Mouse (Mus musculus) WW6 (cell line): ENCODE data around the gene Chst15.
A peak's percentile ranks its signal among the peaks of the same experiment; 100 is the strongest.

ENCODE experiments used
- DNase-seq: peaks from one replicate; pipeline ENCODE4 v3.0.0-alpha.2; 2013; ENCODE audit warnings: low read depth, low spot score

Gene Chst15

DNA sequence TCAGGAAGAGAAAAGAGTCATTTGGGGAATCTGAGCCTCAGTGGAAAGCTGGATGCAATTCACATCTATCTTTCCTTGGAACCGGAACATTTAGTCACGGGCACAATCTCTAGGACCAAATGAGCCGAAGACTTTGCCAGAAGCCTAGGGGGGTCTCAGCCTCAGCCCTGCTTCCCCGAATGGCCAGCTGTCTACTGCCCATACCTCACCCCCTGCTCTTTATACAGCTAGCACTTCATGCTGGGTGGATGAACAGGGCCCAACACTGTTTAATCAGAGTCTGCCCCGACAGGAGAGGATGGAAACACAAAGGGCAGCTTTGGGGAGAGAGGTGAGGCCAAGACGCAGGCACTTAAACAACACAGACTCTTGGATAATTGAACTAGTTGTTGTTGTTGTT lies 53.8 kb downstream of the Chst15 start:
- no peak for DNase-seq

DNA sequence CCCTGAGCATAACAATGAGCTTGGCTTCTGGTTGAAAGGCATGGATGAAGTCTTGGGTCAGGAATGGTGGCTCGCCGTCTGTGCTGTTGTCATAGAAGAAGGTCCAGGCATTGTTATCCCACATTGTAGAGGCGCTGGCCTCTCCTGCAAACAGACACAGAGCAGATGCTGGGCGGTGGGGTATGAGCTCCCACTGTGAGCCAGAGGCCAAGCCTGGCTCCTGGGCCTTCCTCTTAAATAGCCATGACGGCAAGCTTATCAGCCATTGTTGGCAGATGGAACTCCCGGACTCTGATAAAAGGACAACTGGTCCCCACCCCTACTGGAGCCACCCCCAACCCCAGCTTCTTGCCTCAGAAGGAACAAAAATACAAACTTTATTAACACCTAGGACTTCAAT lies 54.3 kb downstream of the Chst15 start:
- DNase-seq = no peak

DNA sequence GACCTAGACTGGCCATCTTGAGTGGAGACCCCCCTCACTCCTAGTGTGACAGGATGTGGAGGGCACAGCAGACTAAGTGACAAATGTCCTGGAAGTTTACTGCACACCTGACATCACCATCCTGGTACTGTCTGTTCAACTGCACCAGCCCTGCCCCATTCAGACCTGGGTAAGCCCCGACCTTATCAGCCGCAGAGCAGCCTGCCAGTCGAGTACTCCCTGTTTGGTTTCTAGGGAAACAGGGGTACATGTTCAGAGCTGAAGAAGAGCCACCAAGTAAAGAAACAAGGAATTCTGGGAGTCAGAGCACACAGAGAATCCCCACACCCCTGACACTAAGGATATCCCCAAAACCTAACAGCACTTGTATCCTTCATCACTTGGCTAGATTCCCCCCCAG lies 55.1 kb downstream of the Chst15 start:
- DNase-seq = no peak

DNA sequence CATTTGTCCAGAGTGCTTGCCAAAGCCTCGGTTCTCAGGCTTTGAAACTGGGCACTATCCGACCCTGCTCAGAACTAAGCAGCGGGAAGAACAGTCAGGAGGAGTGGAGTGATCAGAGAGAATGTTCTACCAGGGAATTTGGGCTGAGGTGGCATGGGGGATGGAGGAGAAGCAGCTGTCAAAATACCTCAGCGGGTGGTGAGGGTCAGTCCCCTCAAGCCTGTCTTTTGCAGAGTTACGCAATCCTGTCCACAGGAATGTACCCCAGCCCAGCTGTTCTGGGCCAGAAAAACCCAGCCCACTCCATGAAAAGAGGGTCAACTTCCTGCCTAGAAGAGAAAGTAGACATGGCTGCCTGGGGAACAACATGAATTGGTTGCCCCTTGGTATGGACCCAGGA lies 56.4 kb downstream of the Chst15 start:
- DNase-seq = no peak

DNA sequence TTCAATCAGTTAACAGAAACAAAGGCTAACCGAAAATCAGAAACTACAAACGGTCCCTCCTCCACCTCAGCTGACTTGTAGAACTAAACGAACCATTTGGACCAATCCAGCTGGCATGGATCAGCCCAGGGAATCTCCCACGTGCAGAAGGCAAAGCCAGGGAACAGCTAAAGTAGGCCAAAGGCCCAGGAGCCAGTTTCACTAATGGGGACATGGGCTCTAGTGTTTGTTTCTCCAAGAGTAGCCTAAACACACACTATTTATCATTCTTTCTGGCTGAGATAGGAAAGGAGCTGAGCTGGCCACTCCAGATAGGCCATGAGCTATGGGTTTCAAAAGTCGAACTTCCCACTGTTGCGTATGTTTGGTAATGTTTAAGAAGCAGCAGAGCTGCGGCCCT lies 58.2 kb downstream of the Chst15 start:
- no peak for DNase-seq

DNA sequence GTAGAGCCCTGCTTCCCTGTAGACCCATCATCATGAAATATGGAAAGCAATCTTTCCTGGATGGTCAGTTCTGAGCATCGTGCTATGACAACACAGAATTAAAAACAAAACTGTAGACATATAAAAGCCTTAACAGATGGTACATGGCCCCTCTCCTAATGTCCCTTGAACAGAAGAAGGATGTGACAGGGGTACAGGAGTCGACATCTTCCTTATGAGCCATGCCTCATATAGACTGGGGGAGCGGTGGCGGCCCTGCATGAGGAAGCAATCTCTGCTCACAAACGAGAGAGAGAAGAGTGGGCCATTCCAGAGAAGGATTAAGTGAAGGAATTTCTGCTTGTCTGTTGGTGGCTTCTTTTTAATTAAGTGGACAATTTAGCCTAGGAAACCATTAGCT lies 58.8 kb downstream of the Chst15 start:
- no peak for DNase-seq

DNA sequence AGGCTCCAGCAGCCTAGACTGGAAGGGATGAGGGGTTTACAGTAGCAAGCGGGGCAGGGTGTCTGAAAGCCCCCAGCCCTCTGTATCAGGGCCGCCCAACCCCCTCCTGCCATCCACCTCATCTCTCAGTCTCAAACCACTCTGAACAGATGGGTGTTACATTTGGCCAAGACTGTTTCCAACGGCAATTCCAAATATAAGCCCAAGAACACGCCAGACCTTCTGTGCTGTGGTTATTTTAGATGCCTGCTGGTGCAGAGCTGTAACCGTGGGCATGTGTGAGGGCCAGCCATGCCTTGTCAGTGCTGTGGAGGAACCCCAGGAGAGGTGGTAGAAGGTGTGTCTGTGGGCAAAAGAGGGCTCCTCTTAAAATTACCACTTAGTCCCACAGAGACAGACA lies 63.5 kb downstream of the Chst15 start:
- no peak for DNase-seq

DNA sequence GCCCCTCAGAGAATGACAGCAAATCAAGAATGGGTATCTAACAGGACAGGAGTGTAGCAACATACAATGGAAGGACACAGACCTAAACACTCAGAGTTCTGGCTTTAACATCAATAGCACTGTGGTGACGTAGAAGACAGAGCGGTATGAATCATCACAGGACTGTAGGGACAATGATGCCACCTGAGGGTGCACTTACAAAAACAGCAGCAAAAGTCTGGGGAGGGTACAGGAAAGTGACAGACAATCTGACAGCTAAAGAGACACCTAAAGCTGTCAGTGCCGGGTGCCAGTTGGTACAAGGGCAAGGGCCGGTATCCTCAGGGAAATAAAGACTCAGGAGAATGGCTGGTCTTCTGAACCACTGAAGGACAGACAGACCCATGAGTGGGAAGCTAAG lies 64.0 kb downstream of the Chst15 start:
- no peak for DNase-seq

DNA sequence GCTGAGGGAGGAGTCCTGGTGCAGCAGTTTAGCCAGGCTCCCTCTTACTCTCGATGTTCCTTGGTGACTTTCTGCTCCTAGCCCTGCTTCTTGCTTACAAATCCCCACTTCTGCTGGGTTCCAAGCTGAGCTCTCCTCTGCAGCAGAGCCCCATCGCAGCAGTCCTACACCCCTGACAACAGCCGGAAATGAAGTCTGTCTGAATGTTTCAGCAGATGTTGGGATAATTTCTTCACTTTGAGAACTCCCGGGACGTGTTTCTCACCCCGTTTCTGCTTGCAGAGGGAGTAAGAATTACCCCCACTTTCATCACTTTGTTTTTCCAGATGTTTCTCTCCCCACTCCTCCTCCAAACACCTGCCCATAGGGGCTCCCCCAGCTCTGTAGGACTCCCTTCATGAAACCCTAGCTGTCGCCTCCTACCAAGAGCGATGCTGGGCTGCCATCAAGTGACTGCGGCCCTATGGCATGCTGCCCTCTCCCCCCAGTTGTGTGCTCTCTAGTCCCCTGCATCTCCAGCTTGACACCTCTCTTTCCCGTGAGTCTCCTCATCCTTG lies 67.4 kb downstream of the Chst15 start:
- no peak for DNase-seq

DNA sequence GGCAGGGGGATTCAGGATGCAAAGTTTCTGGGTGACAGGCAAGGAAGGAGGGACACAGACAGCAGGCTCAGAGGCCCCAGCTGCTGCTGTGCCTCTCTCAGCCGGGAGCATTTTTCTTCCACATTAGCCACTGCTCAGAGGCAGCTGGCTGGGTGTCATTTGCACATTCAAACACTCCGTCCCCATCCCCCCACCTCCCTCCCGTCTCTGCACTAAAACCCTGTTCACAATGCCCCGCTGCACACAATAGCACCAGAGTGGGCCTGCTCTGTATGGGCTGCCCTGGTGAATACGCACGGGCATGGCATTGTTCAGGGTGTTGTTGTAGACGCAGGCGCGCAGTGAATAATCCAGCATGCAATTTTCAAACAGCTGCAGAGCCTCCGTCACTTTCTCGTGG lies 69.5 kb downstream of the Chst15 start:
- no peak for DNase-seq

DNA sequence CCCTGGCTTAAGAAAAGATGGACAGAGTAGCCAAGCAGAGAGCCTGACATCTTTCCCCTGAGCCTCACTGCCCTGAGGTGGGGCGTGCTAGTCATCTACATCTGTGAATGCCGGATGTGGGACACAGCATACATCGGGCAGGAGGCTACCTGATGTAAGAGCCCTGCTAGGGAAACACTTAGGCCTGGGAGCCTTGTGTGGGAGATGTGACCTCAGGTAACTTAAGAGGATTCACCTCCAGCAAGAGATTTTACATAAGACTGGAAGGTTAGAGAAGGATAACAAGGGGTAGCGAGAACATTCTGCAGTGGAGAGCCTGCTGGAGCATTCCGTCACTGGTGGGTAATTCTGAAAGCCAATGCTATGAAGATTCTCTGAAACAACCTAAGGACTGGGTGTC lies 69.9 kb downstream of the Chst15 start:
- DNase-seq = no peak

DNA sequence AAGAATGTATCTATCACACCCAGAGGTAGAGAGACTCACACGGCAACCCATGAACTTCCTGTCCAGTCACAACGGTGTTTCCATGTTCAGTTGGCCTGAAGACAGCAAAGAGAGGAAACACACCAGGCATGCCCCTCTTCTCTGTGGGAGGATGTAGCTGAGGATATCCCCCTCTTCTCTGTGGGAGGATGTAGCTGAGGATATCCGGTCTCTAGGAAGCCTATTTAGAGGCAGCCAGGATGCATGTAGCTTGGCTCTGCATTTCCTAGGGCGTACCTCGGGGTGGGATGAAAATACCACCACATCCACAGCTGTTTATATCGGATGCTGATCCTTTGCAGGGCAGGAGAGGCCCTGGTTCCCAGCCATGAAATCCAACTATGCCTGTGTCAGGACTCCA lies 71.3 kb downstream of the Chst15 start:
- DNase-seq = no peak

DNA sequence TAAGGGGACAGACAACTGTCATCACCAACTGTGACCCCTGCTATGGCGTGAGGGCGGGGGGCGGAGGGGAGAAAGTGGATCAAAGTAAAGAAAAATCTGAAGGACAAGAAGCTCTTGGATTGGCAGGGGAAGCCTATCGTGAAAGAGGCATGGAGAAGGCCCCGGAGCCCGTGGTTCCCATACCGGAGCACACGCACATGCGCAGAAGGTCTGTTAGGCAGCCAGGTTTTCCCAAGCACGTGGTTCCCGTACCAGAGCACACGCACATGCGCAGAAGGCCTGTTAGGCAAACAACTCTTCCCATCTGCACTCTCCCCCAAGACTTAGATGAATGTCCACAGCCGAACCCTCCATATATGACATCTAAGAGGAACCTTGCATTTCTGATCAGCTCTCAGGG lies 72.4 kb downstream of the Chst15 start:
- no peak for DNase-seq

DNA sequence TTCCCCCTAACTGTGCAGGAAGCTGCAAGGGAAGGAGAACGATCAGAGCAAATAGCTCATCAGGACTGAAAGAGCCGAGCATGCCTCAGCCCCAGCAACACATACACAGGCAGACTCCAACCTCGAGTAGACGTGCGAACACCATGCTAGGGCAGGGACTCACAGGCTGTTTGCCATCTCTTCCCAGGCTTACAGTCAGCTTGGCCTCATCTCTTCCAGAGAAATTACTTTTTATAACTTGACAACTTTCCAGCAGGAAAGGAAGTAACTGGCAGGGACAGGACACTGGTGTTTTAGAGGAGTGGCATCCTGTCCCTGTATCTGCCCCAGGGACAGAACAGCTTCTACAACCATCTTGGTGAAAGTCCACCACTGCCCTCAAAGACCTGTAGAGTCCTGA lies 73.8 kb downstream of the Chst15 start:
- no peak for DNase-seq

DNA sequence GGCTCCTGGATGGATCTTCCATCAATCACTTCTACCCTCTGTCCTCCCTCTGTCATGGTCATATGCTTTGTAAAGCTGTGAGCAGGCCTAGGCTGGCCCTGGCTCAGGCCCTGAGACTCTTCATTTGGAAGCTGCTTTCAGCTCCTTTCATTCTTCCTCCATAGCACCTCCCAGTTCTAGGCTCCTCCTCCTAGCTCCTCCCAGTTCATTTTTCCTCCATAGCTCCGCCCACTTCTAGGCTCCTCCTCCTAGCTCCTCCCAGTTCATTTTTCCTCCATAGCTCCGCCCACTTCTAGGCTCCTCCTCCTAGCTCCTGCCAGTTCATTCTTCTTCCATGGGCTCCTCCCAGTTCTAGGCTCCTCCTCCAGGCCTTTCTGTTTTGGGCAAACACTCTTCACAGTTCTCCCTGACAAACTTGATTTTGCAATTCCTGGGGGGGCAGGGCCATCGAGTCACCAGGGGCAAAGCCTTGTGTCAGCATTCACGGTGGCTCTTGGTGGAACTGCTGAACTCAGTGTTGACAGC lies 74.3 kb downstream of the Chst15 start:
- DNase-seq = peak; percentile 24

DNA sequence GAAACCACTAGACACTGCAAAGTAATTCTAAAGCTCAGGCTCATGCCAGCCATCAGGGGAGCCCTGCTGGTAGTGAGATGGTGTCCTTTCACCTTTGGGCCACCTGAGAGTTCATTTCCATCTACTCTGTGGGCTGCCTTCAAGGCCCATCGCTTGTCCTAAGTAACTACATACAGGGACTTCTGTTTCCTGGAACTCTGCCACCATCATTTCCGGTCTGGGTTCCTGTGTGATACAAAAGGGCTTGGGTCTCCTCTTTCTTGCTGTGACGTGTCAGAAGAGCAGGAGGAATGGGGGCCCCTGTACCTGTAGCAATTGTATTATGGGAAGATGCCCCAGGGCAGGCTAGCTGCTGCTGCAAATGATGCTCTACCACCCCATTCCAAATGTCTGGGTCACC lies 78.1 kb downstream of the Chst15 start:
- DNase-seq = no peak

DNA sequence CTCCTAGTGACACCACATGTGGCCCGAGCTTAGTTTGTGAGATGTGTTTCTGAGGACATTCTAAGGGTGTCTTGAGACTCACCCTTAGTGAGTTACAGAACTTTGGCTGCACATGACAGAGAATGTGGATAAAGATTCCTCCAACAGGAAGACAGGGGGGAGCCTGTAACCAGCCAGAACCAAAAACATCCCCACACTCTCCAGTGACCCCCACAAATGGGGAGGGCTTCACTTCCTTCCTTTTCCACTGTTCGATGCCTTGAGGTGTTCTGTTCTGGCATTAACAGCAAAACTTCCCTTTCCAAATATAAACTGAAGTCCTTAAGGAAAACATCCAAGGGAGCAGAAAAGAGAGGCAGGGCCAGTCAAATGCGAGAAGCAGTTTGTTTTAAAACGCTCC lies 79.8 kb downstream of the Chst15 start:
- DNase-seq = no peak

DNA sequence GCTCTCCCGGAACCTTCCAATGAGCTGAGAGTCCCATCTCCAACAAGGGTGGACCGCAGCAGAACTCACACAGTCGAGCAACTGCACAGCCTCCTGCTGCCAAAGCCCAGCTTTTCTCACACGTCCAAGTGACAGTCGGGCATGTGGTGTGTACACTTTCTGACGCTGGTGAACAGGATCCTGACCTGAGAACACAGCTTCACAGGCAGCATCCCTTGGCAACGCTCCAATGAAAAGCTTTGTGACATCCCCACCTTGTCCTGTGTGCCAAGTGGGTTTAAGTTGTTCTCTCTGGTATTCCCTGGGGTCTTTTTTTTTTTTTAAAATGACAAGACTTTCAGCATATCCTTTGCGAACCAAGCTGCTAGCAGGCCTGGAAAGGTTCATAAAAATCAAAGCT lies 80.2 kb downstream of the Chst15 start:
- DNase-seq = no peak

DNA sequence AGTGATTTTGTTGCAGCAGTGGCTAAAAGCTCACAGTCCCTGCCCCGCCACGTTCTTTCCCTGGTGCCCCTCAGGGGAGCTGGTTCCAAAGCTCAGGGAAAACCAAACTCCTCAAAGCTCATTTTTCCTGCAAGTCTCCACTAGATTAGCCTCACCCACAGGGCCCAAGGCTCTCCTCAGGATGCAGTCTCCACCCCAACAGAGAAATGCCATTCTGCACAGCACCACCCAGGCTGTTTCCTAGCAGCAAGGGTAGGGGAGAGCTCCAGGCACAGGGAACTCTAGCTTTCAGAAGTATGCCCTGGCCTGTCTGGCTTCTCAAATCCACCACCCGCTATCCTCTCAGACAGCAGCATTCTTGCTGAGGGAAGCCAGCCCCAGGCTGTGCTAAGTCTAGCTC lies 82.8 kb downstream of the Chst15 start:
- DNase-seq = no peak

DNA sequence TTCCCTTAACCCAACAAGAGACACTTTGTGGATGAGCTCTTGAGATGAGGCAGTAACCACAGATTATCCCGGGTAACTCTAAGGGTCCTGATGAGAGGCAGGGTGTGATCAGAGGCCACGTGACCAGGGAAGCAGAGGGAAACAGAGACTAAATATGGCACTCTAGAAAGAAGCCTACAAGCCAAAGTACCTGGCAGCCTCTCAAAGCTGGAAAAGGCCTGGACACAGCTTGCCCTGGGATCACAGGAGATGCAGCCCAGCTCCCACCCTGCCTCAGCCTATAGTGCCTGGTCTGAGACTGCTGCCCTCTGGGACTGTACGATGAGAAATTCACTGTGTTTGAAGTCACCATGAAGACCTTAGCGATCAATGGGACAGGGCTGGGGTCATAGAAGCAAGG lies 83.3 kb downstream of the Chst15 start:
- DNase-seq = no peak

DNA sequence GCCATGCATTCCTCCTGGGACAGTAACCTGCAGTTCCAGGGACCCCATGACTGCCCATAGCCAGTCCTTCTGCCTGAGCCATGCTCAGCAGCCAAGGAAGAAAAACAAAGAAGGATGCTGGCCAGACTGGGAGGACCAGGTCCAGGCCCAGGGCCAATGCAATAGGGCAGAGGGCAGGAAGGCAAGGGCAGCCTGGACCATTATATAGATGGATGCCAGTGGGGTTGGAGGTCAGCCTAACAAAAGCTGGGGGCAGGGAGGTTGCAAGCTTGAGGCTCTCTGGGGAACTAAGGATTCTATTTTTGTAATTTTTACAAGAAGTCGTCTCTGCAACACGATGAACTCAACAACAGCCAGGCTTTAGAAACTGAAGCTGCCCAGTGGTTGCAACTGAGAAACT lies 84.1 kb downstream of the Chst15 start:
- no peak for DNase-seq

DNA sequence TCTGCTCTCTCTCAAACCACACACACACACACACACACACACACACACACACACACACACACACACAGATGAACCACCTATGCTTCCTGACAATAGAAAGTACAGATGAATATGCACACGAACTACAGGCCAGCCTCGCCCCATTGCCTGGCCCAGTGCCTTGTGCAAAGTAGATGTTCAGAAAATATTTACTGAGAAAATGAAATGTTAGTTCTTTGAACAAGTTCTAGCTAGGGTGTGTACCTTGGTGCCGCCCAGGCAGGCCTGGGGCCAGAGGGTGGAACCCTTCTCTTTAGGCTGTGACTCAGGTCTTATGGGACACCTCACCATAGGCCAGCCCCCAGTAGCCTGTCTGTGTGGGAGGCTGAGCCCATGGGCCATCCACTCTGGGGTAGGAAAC lies 85.6 kb downstream of the Chst15 start:
- DNase-seq = no peak

DNA sequence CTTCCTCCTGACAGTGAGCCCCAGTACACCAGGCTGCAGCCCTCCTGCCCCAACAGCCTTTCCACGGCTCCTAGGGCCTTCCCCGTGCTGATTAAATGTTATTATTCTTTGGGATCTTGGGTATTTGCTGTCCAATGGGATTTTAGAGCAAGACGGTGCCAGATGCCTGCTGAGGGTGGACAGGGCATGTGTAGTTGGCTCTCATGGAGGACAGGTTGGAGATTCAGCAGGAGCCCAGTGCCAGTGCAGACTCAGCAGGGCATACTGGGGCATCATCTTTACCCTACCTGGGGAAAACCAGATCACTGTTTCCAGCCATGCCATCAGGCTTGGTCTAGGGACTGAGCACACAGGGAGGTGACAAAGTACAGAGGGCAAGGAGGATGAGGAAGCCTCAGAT lies 86.1 kb downstream of the Chst15 start:
- no peak for DNase-seq

DNA sequence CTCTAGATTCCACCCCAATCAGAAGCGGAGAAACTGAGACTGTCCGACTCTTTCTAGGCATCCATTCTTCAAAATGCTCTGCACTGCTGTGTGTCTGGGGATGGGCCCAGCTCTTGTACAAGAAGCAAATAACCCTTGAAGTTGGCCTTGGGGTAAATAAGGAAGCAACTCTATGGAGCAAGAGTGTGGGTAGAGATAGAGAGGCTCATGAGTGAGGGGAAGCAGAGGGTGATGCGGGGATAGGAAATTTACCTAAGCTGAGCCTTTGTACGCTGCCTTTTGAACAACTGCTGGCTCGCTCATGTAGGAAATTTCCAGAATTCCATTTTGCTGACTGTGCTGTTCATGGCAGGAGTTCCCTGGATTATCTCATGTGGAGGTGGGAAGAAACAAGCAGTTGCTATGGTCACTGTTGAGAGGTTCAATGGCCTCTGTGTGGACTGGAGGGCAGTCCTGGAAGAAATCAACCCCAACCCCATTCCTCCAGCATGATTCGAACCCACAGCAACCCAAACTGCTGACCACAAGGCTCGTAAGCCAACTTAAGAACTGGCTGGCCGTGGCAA lies 89.9 kb downstream of the Chst15 start:
- DNase-seq = no peak
